Mouse (Mus musculus): Measurements from ENCODE around the gene Chn2. TPM values are rescaled to one million over a fixed set of nuclear protein-coding genes. Genes with fewer than 3 reads are reported as not detected.
"Not testable (repeated sequence)": the region's sequence is repeated elsewhere in the genome, so short reads cannot be mapped to it uniquely, and the experiment has no call there.

The Chn2 gene
- total RNA-seq, 1 experiment from 2014 or later, result 15.8 TPM

DNA sequence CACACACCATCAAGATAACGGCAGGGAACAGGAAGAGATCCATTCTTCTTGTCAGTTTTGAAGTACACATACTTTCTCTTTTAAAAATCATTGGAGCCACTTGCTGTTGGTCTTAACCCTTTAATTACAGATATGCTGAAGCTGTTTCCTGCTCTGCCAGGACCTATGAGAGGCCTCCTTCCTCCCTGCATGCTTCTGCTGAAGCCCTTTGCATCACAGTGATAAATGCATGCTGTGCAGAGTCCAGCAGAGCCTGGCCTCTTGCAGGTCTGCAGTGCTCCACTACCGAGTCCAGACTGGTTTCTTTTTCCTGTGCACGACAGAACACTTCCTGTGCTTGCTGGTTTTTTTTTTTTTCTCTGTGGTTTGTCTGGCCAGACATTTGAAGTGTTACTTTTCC, 119.0 kb downstream of the Chn2 start:
- peak; percentile 23 to 38 for ATAC-seq (replicated peaks in 1 of 2; ENCODE audit: insufficient read depth in 1 of 2, low FRiP score in 2 of 2, low TSS enrichment in 1 of 2, low read depth in 1 of 2, poor library complexity in 2 of 2, severe bottlenecking in 2 of 2)

DNA sequence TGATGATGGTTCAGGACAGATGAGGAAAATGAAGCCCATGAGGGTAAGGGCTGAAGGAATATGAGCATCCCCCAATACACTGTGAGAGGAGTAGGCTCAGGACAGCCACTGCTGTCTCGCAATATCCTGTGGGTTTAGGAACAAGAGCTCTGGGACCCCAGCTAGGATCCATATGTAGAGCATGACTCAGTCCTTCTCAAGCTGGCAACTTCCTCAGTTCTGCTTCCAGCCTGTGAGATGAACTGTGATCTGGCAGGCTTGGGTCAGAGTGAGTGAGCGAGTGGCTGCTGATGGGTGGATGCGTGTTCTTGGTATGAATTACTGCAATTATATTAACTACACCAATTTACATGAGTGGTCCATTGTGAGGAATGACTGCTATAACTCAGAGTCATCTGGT, 121.3 kb downstream of the Chn2 start:
- ATAC-seq (replicated peaks in 1 of 2; ENCODE audit: insufficient read depth in 1 of 2, low FRiP score in 2 of 2, low TSS enrichment in 1 of 2, low read depth in 1 of 2, poor library complexity in 2 of 2, severe bottlenecking in 2 of 2), result peak; percentile 43 to 51; a peak in 3 of 4 replicates

DNA sequence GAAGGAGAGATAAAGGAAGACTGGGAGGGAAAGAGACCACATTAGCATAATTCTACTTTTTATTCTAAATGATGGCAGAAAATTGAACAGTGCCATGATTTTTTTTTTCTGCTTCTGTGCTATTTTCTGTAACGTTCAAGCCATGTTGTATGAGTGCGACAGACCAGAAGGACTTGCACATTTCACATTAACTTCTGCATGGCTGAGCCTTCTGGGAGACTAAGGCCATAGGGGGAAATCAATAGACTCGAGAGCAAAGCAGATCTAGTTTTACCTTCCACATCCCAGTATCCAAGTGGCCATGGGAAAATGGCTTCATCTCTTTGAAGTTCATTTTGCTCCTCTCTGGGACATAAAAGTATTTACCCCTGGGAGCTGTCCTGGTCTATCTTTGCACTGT, 121.9 kb downstream of the Chn2 start:
- ATAC-seq (replicated peaks in 1 of 2; ENCODE audit: insufficient read depth in 1 of 2, low FRiP score in 2 of 2, low TSS enrichment in 1 of 2, low read depth in 1 of 2, poor library complexity in 2 of 2, severe bottlenecking in 2 of 2), result no peak

DNA sequence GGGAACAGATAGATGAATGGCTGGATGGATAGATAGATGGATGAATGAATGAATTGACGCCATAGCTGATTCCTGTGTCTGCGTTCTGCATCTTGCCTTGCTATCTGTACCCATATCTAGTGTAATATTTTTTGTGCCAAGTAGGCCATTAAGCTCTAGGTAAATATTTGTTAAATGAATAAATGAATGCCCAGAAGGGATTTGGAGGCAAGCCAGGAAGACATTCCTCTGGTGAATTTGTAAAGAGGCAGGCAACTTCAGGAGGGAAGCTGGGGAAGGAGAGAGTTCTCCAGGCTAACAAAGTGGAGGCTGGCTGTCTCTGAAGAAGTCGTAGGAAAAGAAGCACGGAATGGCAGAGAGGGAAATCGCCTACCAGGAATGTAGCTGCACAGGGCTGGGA, 123.0 kb downstream of the Chn2 start:
- no peak for ATAC-seq (replicated peaks in 1 of 2; ENCODE audit: insufficient read depth in 1 of 2, low FRiP score in 2 of 2, low TSS enrichment in 1 of 2, low read depth in 1 of 2, poor library complexity in 2 of 2, severe bottlenecking in 2 of 2)

DNA sequence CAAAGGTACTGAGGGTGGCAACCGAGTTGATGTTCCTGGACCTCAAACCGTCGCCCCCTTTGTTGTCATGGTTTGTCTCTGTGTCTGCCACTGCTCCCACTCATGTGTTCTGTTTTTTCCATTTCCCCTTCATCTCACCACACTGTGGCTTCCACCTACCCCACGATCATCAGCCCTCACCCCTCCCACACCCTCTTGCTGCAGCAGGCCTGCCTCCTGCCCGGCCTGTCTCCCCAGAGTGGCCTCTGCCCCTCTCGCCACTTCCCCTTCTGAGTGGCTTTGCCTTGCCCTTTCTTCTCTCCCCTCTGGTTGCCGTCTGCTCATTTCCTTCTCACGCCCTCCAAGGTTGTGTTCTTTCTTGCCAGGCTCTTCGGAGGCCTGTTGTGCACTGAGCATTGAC, 123.4 kb downstream of the Chn2 start:
- peak; percentile 96 for ATAC-seq (replicated peaks in 1 of 2; ENCODE audit: insufficient read depth in 1 of 2, low FRiP score in 2 of 2, low TSS enrichment in 1 of 2, low read depth in 1 of 2, poor library complexity in 2 of 2, severe bottlenecking in 2 of 2)

DNA sequence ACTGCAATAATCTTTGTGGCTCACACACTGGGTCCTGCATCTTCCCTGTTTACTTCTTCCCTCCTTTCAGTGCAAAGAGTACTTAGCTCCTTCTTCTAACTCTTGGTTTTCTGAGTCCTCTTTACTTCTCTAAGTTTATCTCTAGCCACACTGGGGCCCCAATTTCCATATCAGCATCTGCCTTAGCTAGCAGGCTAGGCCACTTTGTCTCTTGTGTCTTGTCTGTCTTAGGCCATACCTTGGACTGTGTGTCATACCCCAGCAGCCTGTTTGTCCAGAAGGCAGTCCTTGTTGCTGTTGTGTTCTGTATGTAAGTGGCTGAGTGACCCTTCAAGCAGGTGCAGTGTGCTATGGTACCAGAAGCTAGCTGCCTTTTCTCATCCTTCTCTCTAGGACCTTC, 124.3 kb downstream of the Chn2 start:
- no peak for ATAC-seq (replicated peaks in 1 of 2; ENCODE audit: insufficient read depth in 1 of 2, low FRiP score in 2 of 2, low TSS enrichment in 1 of 2, low read depth in 1 of 2, poor library complexity in 2 of 2, severe bottlenecking in 2 of 2)

DNA sequence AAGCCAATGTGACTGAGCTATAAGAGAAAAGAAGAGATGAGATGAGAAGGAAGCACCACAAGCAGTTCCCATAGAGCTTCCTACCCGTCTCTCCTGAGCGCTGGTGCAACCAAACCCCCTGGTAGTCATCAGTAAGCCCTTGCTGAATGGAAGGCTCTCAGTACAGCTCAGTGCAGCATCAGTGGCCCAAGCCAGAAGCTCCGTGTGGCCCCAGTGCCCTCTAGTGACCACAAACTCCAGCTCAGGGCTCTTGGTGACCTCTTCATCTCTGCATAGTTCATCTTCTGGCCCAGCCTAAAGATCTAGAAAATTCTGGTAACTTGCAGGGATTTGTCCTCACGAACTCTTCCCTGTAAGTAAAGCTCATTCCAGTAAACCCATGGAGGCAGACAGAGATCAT, 125.4 kb downstream of the Chn2 start:
- ATAC-seq (replicated peaks in 1 of 2; ENCODE audit: insufficient read depth in 1 of 2, low FRiP score in 2 of 2, low TSS enrichment in 1 of 2, low read depth in 1 of 2, poor library complexity in 2 of 2, severe bottlenecking in 2 of 2), result 0 out of 4 replicates have a peak, but pooled peaks of 1 of the 2 experiments have one; percentile 23

DNA sequence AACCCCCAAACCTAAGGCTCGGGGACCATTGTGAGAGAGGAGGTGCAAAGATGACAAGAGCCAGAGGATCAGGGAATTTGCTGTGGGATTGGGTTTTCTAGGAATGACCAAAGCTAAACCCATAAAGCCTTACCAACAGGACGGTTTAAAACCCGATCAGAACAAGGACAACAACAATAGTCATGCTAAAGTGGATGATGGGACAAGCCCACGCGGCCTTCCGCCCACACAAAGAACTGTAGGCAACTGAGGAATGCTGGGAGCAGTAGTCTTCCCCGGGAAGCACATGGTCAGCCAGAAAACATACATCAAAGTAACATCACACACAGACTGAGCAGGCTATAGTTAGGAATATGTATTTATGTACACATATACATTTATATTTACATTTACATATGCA, 125.9 kb downstream of the Chn2 start:
- ATAC-seq (replicated peaks in 1 of 2; ENCODE audit: insufficient read depth in 1 of 2, low FRiP score in 2 of 2, low TSS enrichment in 1 of 2, low read depth in 1 of 2, poor library complexity in 2 of 2, severe bottlenecking in 2 of 2), result no peak

DNA sequence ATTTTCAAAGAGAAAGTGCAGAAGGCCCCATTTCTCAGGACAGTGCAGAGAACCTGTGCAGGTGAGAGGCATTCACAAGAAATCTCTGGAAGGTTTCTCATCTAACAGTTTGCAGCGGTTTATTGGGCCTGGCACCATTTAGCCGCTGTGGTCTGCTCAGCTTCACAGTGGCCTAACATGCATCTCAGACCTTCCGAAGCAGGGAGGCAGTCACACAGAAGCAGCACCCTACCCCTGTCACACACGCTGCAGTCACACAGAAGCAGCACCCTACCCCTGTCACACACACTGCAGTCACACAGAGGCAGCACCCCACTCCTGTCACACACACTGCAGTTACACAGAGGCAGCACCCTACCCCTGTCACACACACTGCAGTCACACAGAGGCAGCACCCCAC, 126.5 kb downstream of the Chn2 start:
- no peak for ATAC-seq (replicated peaks in 1 of 2; ENCODE audit: insufficient read depth in 1 of 2, low FRiP score in 2 of 2, low TSS enrichment in 1 of 2, low read depth in 1 of 2, poor library complexity in 2 of 2, severe bottlenecking in 2 of 2)

DNA sequence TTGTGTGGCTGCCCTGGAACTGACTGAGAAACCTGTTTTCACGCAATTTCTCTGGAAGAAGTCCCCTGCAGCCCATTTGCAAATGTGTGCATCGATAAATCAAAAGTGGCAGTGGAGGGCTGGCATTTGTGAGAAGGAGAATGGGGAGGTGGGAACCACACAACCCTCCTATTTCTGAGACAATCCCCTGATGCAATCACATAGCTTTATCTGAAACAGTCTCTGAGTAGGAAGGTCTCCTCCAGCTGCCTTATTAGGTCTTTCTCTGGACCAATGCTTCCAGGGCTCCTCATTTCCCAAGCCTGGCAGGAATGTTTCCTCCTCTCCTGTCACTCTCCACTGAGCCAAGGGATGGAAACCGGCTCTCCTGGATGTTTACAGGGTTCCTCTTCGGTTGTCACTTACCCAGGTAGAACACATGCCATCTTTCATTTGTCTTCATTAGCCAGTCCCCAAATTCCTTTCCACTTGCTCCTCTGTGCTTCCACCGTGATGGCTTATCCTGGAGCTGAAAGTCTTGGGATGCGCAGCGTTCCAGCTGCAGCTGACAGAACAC, 127.7 kb downstream of the Chn2 start:
- ATAC-seq (replicated peaks in 1 of 2; ENCODE audit: insufficient read depth in 1 of 2, low FRiP score in 2 of 2, low TSS enrichment in 1 of 2, low read depth in 1 of 2, poor library complexity in 2 of 2, severe bottlenecking in 2 of 2), result no peak

DNA sequence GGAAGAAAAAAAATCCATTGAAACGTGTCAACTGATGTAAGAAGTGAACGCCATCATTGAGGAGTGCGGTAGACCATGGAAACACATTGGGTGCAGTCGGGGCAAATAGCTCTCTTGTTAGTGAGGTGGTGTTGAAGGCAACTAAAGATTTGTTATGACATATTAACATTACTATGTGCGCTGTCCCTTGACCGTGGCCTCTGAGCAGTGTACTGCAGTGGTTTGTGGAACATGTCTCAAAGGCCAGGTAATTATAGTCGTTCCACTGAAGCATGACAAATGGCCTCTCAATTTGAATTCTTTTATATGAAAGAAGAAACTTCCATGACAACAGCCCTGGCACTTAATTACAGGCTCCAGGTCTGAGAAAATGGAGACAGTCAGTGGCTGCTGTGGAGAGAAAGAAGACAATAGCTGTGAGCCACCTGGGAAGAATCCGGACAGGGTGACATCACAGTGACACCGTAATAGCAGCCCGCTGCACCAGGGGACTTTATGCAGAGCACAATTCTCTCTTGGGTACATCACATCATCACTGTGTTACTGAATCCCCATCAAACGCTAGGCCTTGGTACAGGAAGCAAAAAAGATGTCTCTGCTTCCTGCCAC, 131.0 kb downstream of the Chn2 start:
- no peak for ATAC-seq (replicated peaks in 1 of 2; ENCODE audit: insufficient read depth in 1 of 2, low FRiP score in 2 of 2, low TSS enrichment in 1 of 2, low read depth in 1 of 2, poor library complexity in 2 of 2, severe bottlenecking in 2 of 2)

DNA sequence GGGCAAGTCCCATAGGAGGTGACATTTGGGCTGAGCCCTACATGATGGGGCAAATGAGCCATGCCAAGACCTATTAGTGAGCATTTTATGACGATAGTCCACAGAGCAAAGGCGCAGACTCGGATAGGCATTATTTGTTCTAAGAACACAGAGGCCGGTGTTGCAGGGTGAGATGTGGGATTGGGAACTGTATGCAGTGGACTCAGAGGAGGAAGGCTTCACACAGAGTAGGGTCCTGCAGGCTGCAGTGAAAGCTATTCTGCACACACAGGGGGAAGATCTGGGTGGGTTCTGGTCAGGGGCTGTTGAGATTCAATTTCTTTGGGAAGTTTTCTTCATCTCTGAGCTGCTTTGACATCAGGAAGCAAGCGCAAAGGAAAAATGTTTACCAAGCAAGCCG, 132.0 kb downstream of the Chn2 start:
- no peak for ATAC-seq (replicated peaks in 1 of 2; ENCODE audit: insufficient read depth in 1 of 2, low FRiP score in 2 of 2, low TSS enrichment in 1 of 2, low read depth in 1 of 2, poor library complexity in 2 of 2, severe bottlenecking in 2 of 2)

DNA sequence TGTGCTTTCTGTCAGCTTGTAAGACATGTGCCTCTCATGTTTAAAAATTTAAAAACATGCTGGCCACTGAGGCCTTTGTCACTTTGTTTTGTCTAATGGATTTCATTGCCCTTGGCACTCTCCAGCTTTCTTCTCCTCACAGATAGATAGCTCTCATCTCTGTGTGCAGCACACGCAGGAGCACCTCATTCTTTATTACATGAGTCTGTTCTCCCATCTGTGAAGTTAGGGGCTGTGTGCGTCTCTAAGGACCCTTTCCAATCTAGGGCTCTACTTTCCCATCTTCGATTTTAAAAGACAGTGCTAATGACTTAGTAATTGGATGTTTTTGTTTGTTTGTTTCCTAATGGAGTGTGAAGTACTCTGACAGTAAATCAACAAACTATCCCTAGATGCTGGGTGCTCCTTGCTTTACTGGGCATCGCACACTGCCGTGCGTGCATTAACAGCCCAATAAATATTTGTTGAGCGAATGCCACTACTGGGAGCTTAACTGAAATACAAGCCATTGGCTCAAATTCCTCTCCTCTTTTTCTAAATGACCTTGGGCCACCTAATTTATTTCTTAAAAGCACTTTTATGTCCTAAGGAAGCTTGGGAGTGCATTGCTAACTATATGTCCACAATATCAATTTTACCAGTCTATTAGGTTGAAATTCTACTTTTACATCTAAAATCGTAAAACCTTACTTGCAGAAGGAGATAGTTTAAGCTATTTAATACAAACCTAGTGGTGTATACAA, 136.3 kb downstream of the Chn2 start:
- ATAC-seq (replicated peaks in 1 of 2; ENCODE audit: insufficient read depth in 1 of 2, low FRiP score in 2 of 2, low TSS enrichment in 1 of 2, low read depth in 1 of 2, poor library complexity in 2 of 2, severe bottlenecking in 2 of 2), result no peak

DNA sequence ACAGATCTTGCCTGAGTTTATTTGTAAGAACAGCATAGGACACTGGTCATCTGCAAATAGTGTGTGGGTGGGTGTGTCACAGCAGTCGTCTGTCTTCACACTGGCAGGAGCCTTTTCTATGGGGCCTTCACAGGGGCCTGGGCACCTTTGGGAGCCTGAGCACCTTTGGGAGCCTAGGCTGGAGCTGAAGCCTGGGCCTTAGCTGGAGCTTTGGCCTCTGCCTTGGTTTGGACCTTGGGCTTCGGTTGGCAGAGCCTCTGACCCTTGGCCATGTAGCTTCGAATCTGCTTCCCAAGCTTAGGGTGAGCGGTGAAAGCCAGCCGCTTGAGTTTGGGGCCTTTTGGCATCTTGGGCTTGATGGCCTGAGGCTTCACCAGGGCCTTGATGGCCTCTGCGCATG, 137.7 kb downstream of the Chn2 start:
- ATAC-seq (replicated peaks in 1 of 2; ENCODE audit: insufficient read depth in 1 of 2, low FRiP score in 2 of 2, low TSS enrichment in 1 of 2, low read depth in 1 of 2, poor library complexity in 2 of 2, severe bottlenecking in 2 of 2), result not testable (repeated sequence)

DNA sequence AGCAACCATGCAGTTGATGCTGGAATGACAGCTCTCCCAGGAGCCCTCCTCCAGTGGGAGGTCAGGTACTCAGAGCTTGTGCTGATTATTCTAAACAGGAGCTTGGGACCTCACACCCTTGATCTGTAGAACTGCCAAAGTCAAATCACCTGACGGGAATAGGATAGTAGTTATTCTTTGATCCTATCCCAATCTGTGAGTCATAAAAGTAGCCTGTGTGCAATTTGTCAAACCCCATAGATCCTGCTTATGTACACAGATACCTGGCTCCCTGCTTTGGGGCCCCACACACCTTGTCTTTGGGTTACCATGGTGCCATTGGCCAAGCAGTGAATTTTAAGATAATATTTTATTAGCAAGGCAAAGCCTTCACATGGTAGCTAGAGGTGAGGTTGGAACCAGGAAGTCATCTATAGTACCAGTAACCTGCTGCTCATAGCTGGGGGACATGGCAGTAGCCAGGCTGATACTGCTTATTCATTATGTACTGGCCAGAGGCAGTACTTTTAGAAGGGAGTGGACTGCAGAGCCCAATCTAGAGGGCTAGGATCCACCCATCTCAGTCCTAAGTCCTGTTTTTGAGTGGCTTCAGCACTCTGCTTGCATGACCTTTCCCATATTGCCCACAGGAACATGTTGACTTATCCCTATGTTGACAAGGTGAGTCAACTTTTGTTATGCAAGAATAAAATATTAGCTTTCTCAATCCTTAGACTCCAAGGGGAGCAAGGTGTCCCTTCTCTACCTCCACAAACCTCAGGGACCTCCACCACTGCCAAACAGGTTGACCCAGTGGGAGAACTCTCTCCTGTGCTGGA, 139.9 kb downstream of the Chn2 start:
- ATAC-seq (replicated peaks in 1 of 2; ENCODE audit: insufficient read depth in 1 of 2, low FRiP score in 2 of 2, low TSS enrichment in 1 of 2, low read depth in 1 of 2, poor library complexity in 2 of 2, severe bottlenecking in 2 of 2), result no peak

DNA sequence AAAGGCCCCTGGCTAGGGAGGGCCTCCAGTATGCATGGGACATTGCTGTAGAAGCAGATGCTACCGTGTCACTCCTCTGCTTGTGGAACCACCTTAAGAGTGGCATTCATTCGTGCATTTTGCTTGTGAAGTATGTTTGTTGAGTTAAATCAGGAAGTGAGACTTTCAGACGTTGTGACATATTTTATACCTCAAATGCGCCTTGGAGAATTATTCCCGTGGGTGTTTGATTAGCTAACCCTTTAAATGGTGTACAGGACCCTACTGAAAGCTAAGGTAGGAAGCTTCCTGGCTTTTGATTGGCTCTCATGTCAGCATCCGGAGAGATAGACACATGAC, 140.5 kb downstream of the Chn2 start:
- ATAC-seq (replicated peaks in 1 of 2; ENCODE audit: insufficient read depth in 1 of 2, low FRiP score in 2 of 2, low TSS enrichment in 1 of 2, low read depth in 1 of 2, poor library complexity in 2 of 2, severe bottlenecking in 2 of 2), result no peak

DNA sequence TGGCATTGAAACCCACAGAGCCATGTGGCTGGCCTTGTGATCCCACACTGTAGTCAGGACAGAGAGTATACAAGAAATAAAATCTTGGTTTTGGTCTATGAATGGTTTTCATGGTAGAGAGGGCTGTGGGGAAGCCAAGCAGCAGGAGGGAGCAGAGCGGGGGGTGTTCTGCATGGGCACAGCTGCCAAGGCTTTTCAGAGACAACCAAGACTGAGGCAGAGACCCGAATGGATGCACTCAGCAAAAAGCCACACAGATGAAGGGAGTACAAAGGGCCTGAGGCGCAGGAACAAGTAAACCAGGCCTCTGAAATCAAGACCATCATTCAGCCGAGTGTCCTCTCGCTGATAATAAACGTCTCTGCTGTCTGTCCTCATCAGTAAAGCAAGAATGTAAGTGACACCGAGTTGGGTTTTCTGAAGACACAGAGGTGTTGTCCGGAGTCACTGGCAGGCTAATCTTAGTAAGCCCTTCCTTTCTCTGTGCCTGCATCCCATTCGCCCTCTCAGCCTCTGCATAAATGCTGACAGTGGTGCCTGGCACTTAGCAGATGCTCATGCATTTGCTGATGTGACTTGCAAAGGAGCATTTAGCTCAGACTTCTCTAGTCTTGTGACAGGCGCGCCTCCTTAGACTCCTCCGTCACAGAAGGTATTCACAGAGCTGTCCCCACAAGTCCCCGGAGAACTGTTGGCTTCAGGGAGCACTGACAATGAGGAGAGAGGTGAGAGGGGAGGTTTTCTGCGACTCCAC, 144.6 kb downstream of the Chn2 start:
- no peak for ATAC-seq (replicated peaks in 1 of 2; ENCODE audit: insufficient read depth in 1 of 2, low FRiP score in 2 of 2, low TSS enrichment in 1 of 2, low read depth in 1 of 2, poor library complexity in 2 of 2, severe bottlenecking in 2 of 2)

Measured in hematopoietic stem cell, adult 5-6 weeks (primary cell).